Mouse (Mus musculus) liver, adult 2 months (tissue): ENCODE results near the gene Mark2. TPM values are rescaled to one million over a fixed set of nuclear protein-coding genes. Genes with fewer than 3 reads are reported as not detected.

ENCODE experiments used
- DNase-seq: peaks from one replicate; pipeline ENCODE4 v3.0.0-alpha.2; 2011; ENCODE audit warnings: low read depth, low spot score; ENCODE audit errors: extremely low read depth
- H3K27ac ChIP-seq: fragments of 200-500 bp; replicated peaks from 2 replicates; pipeline ENCODE4 v1.5.1; 2012; ENCODE audit warnings: low read depth, mild to moderate bottlenecking, control low read depth, inconsistent platforms, low read length; ENCODE audit not compliant: insufficient read depth
- H3K27me3 ChIP-seq: fragments of 200-500 bp; 2 replicates; pipeline ENCODE4 v1.6.1; 2012; ENCODE audit warnings: mild to moderate bottlenecking, moderate library complexity, low read length, inconsistent platforms; ENCODE audit not compliant: control insufficient read depth, insufficient read depth
- H3K36me3 ChIP-seq: fragments of 200-500 bp; 2 replicates; pipeline ENCODE4 v1.6.1; 2012; ENCODE audit warnings: low read length, inconsistent platforms; ENCODE audit not compliant: control insufficient read depth, insufficient read depth
- H3K4me1 ChIP-seq: fragments of 200-500 bp; 2 replicates; pipeline ENCODE4 v1.6.1; 2011; ENCODE audit warnings: low read length; ENCODE audit not compliant: control insufficient read depth, insufficient read depth
- H3K4me3 ChIP-seq: fragments of 200-500 bp; 2 replicates; pipeline ENCODE4 v1.5.1; 2011; ENCODE audit warnings: low read depth, mild to moderate bottlenecking, control low read depth, low read length, moderate library complexity; ENCODE audit not compliant: insufficient read depth
- H3K79me2 ChIP-seq: fragments of 200-500 bp; 2 replicates; pipeline ENCODE4 v1.6.1; 2012; ENCODE audit warnings: inconsistent platforms, mild to moderate bottlenecking, low read length, moderate library complexity; ENCODE audit not compliant: control insufficient read depth, insufficient read depth
- H3K9ac ChIP-seq: fragments of 200-500 bp; 2 replicates; pipeline ENCODE4 v1.6.1; 2012; ENCODE audit warnings: low read depth, mild to moderate bottlenecking, control low read depth, inconsistent platforms, low read length
- CTCF ChIP-seq: fragments of 200-500 bp; IDR thresholded peaks from 2 replicates; pipeline ENCODE4 v1.5.1; 2011; ENCODE audit warnings: low read depth, low read length, control low read depth
- POLR2A ChIP-seq: fragments of 200-500 bp; IDR thresholded peaks from 2 replicates; pipeline ENCODE4 v1.6.1; 2011; ENCODE audit warnings: low read length, control low read depth; ENCODE audit not compliant: insufficient read depth; ENCODE audit errors: extremely low read depth
- WGBS: fragments of 180-500 bp; shearing (Covaris S2); methylation state at CpG from one replicate; pipeline ENCODE4 v1.1.7; 2018; 5-methylcytosine and 5-hydroxymethylcytosine counted together
- polyA plus RNA-seq: library from polyadenylated mRNA; depleted of rRNA; stranded (reverse); fragments of >200 nt; gene quantifications from 2 replicates; pipeline ENCODE4 v1.2.3, GENCODE M21; 2012
- total RNA-seq: library from RNA; depleted of rRNA; stranded (reverse); fragments of >200 nt; gene quantifications from 2 replicates; pipeline ENCODE4 v1.2.3, GENCODE M21; 2014

Gene Mark2
- total and polyA plus RNA-seq, 2 experiments, result 4.6 to 19.8 TPM

- 0 out of 2 replicates have a peak overlapping the region, but pooled peaks have one; percentile 8 for H3K9ac ChIP-seq
- H3K4me1 ChIP-seq, result peaks cover 23% of the 10 kb centered on the region
- H3K4me3 ChIP-seq, result no peak overlapping the region
- no peaks in the 10 kb centered on the region for H3K36me3 ChIP-seq
- no peak for TF ChIP-seq POLR2A
- no peak for TF ChIP-seq CTCF
- WGBS, result 42% methylated on average over 5 of the region's 5 CpGs
- DNase-seq, result no peak
- H3K27ac ChIP-seq, result no peak overlapping the region
- no peaks in the 10 kb centered on the region for H3K27me3 ChIP-seq
- peaks cover 56% of the 10 kb centered on the region for H3K79me2 ChIP-seq
Measured at GRCm38 (mm10) chr19:7339026-7339425, 2.6 kb downstream of the Mark2 start.

GRCm38 (mm10) chr19:7337781-7338342, 3.8 kb downstream of the Mark2 start:
- TF ChIP-seq CTCF (no peak), POLR2A (no peak)
- WGBS, result 83% methylated on average over 2 of the region's 2 CpGs
- DNase-seq, result no peak
- no peaks in the 10 kb centered on the region; the same call in 1 of the 2 replicates for H3K36me3 ChIP-seq
- no peak overlapping the region for H3K9ac ChIP-seq
- H3K79me2 ChIP-seq, result peaks cover 58% of the 10 kb centered on the region
- no peak overlapping the region for H3K27ac ChIP-seq
- H3K4me1 ChIP-seq, result peaks cover 23% of the 10 kb centered on the region
- H3K4me3 ChIP-seq, result no peak overlapping the region
- no peaks in the 10 kb centered on the region for H3K27me3 ChIP-seq

GRCm38 (mm10) chr19:7335656-7336055, 6.0 kb downstream of the Mark2 start:
- H3K4me3 ChIP-seq, result no peak overlapping the region
- H3K27ac ChIP-seq, result no peak overlapping the region
- DNase-seq, result no peak
- H3K9ac ChIP-seq, result no peak overlapping the region
- H3K27me3 ChIP-seq, result no peaks in the 10 kb centered on the region
- WGBS, result 68% methylated on average over 4 of the region's 4 CpGs
- H3K36me3 ChIP-seq, result no peaks in the 10 kb centered on the region; the same call in 1 of the 2 replicates
- peaks cover 18% of the 10 kb centered on the region for H3K4me1 ChIP-seq
- TF ChIP-seq CTCF, result no peak
- TF ChIP-seq POLR2A, result no peak
- peaks cover 61% of the 10 kb centered on the region for H3K79me2 ChIP-seq

GRCm38 (mm10) chr19:7334049-7334448, 7.6 kb downstream of the Mark2 start:
- H3K4me3 ChIP-seq, result no peak overlapping the region
- no peak for DNase-seq
- H3K36me3 ChIP-seq, result no peaks in the 10 kb centered on the region; the same call in none of the 2 replicates
- peaks cover 54% of the 10 kb centered on the region for H3K79me2 ChIP-seq
- no peak overlapping the region for H3K9ac ChIP-seq
- no peak overlapping the region for H3K27ac ChIP-seq
- H3K27me3 ChIP-seq, result no peaks in the 10 kb centered on the region
- peaks cover 6% of the 10 kb centered on the region; the same call in 1 of the 2 replicates for H3K4me1 ChIP-seq
- WGBS, result 50% methylated on average over 2 of the region's 2 CpGs
- no peak for TF ChIP-seq CTCF
- no peak for TF ChIP-seq POLR2A

GRCm38 (mm10) chr19:7321391-7321790, 20.3 kb downstream of the Mark2 start:
- TF ChIP-seq CTCF, result no peak
- no peak for TF ChIP-seq POLR2A
- no peak overlapping the region for H3K9ac ChIP-seq
- no peaks in the 10 kb centered on the region for H3K27me3 ChIP-seq
- no peak overlapping the region for H3K27ac ChIP-seq
- H3K4me1 ChIP-seq, result peaks cover 8% of the 10 kb centered on the region
- WGBS, result 87% methylated on average over 3 of the region's 3 CpGs
- no peak overlapping the region for H3K4me3 ChIP-seq
- DNase-seq, result no peak
- H3K79me2 ChIP-seq, result peaks cover 27% of the 10 kb centered on the region
- no peaks in the 10 kb centered on the region for H3K36me3 ChIP-seq

GRCm38 (mm10) chr19:7320181-7320580, 21.5 kb downstream of the Mark2 start:
- TF ChIP-seq CTCF, result no peak
- Histone ChIP-seq H3K36me3 (no peaks in the 10 kb centered on the region), H3K27me3 (no peaks in the 10 kb centered on the region), H3K4me3 (no peak overlapping the region), H3K79me2 (peaks cover 28% of the 10 kb centered on the region), H3K4me1 (peaks cover 13% of the 10 kb centered on the region), H3K27ac (no peak overlapping the region), H3K9ac (no peak overlapping the region)
- DNase-seq, result peak; percentile 85
- 8% methylated on average over 2 of the region's 2 CpGs for WGBS
